Mouse (Mus musculus) monocyte, adult 5-6 weeks (primary cell): Measurements from ENCODE around the gene Col4a4. TPM values are rescaled to one million over a fixed set of nuclear protein-coding genes. Genes with fewer than 3 reads are reported as not detected.

Experiments
- ATAC-seq: fragments of 153-309, 156-312 bp; replicated peaks from 2 replicates; pipeline ENCODE4 v1.8.0; 2017; ENCODE audit warnings: mild to moderate bottlenecking; ENCODE audit not compliant: low TSS enrichment, insufficient number of reproducible peaks, severe bottlenecking, poor library complexity, low FRiP score
- total RNA-seq: library from RNA; stranded (forward); fragments of 200-1000, 200-491, 200-594 nt; gene quantifications from 3 replicates; pipeline ENCODE4 v1.2.3, GENCODE M21; 2017

The Col4a4 gene
- total RNA-seq, 1 experiment from 2014 or later = not detected

DNA sequence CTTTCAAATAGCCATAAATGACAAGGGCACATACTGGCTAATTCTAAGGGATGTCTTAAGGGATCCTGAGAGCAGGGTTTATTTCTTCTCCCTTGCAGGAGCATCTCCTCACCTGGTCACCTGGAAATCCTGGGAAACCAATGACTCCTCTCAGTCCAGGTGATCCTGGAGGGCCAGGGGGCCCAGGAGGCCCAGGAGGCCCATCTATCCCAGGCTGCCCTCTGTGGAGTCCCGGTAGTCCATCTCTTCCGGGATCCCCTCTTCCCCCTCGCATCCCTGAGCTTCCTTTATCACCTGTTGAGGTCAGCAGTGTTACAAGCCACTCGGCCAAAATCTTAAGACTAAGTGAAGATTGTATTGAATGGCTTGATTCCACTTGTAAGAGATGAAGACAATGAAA is 100.3 kb downstream of the Col4a4 start:
- no peak for ATAC-seq

DNA sequence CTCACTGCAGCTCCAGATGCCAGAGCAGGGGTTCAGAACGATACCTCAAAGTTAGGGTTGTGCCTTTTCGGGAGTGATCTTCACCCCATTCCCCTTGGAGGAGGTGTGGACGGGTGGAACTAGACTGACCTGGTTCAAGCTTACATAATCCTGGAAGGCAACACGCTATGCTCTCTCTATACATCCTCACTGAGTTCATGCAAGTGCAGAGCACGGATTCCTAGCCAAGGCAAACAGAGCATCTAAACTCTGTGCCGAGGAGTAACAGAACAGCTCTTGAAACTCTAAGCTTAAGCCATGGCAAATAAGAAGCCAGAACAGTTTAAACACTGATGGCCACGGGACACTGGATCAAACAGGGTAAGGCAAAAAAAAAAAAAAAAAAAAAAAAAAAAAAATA is 104.3 kb downstream of the Col4a4 start:
- no peak for ATAC-seq

GRCm38 (mm10) chr1:82479696-82480487 is 106.8 kb downstream of the Col4a4 start:
- ATAC-seq = no peak

- ATAC-seq = no peak
Measured at GRCm38 (mm10) chr1:82476746-82477145, 109.9 kb downstream of the Col4a4 start.

GRCm38 (mm10) chr1:82476256-82476655 is 110.4 kb downstream of the Col4a4 start:
- ATAC-seq = no peak

DNA sequence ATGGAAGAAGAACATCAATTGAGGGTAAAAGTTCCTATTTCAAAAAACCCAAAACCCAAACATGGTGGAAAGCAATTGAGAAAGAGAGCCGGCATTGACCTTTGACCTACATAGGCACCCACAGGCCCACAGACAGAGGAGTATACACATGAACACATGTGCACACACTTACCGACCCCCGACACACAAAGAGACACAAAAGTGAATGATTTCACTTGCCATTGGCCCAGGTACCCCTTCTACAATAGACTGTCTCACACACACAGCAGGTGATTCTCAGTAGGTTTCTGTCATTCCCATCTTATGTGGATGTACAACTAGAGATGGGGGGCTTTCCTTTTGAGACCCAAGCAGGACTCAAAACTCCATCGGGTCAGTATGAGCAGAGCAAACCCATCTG is 110.8 kb downstream of the Col4a4 start:
- ATAC-seq = no peak

DNA sequence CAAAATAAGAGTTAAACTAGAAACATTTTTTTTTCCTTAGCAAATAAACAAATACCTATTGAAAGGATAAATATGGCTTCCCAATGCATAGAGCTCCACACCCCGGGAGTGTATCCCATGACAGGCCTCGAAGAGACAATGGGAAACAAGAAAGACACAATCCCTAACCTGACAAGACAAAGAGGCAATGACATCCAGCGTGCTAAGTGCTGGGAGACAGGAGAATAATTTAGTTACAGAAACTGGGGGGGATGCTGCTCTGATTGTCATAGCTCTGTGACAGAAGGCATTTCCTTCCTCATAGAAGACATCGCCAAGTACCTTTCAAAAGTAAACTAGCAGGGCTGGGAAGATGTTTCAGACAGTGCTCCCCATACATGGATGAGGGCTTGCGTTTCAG is 111.4 kb downstream of the Col4a4 start:
- no peak for ATAC-seq

GRCm38 (mm10) chr1:82474461-82474961 is 112.1 kb downstream of the Col4a4 start:
- ATAC-seq = no peak

DNA sequence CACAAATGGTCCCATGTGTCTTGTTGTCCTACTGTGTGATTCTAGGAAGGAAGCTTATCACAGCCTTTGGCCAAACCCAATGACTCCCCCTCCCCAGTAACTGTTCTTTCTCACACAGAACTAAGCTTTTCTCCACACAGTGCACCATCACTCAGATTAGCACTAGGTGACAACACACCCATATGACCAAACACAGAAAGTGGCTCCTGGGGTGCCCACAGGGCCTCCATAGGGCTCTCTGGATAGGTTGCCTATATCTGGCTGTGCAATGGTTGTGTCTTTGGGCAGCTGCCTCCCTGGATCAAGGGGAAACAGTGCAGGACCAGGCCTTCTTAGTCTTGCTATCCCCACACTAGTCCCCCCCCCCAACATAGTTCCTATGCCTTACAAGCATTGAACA is 113.2 kb downstream of the Col4a4 start:
- ATAC-seq = no peak

GRCm38 (mm10) chr1:82470516-82471225 is 116.0 kb downstream of the Col4a4 start:
- ATAC-seq = no peak

DNA sequence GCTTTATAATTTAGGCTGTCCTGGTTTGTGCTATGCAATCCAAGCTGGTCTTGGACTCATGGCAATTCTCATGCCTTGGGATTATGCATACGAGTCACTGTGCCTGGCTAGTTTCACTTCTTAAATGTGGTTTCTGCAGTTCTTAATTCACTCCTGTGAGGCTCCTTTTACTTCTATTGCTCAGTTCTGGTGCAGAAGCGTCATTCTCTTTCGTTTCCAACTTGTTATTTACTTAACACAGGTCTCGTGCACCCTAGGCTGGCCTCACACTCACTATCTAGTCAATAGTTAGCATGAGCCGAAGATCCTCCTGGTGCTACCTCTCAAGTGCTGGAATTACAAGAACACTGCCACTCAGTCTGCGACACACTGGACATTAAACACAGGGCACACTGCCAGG is 117.8 kb downstream of the Col4a4 start:
- ATAC-seq = no peak

DNA sequence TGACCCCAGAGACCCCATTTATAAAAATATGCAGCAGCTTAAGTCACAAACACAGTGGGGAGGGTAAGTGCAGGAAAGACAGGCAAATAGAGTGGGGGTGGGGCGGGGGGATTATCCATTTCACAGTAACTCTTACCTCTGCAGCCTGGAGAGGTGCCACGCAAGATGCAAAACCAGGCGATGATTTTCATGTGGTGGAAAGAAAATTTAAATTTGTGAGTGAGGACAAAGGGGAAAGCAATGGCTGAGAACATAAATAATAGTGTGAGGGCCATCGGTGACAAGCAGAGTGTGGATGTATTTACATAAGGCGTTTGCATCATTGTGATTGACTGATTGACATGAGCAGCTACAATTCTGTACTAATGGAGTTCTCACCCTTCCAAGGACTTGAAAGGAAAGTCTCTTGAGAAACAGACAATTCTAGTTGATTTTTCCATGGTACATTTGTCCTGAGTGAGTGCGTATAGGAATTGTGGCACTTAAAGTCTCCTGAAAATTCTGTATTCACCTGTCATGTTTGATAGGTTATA is 121.3 kb downstream of the Col4a4 start:
- ATAC-seq = no peak

GRCm38 (mm10) chr1:82461041-82461440 is 125.6 kb downstream of the Col4a4 start:
- no peak for ATAC-seq

GRCm38 (mm10) chr1:82459926-82460325 is 126.7 kb downstream of the Col4a4 start:
- no peak for ATAC-seq

DNA sequence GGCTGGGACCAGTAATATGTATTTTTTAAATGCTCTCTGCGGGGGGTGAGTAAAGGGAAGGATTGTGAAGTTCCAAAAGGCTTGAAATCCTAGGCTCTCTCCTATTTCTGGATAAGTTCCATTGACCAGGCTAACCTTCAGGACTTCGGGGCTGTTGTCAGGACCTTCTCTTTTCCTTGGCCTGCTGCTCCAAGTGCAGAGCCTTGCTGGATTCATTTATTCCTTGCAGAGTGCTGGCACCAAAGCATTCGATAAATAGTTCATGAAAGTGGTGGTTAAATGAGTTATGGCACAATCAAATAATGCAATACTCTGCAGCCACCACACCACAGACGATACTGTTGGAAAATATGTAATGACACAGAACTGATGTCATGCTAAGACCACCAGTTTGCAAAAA is 127.3 kb downstream of the Col4a4 start:
- no peak for ATAC-seq

- no peak for ATAC-seq
Measured at GRCm38 (mm10) chr1:82454031-82454430, 132.6 kb downstream of the Col4a4 start.

GRCm38 (mm10) chr1:82451927-82452651 is 134.6 kb downstream of the Col4a4 start:
- ATAC-seq = no peak

DNA sequence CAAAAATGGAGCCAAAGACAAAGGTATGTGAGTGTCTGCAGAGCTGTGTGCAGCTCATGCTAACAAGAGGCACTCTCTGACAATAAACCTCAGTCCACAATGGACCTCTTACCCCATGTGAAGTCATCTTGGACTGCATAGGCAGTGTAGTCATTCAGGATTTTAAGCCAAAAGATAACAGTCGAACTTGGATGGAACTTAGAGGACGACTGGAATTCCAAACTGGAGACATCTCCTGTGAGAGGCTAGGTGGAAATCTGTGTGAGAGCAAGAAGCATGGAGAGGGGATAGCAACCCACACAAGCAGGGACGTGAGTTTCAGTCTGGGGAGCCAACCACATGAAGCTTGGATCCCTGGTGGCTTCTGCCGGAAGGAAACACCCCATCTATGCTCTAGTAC is 136.8 kb downstream of the Col4a4 start:
- ATAC-seq = no peak

- ATAC-seq = no peak
Measured at GRCm38 (mm10) chr1:82446049-82446448, 140.6 kb downstream of the Col4a4 start.
